Comparison of ENCODE assay signal across 28 mouse cellular contexts in the genomic region with DNA sequence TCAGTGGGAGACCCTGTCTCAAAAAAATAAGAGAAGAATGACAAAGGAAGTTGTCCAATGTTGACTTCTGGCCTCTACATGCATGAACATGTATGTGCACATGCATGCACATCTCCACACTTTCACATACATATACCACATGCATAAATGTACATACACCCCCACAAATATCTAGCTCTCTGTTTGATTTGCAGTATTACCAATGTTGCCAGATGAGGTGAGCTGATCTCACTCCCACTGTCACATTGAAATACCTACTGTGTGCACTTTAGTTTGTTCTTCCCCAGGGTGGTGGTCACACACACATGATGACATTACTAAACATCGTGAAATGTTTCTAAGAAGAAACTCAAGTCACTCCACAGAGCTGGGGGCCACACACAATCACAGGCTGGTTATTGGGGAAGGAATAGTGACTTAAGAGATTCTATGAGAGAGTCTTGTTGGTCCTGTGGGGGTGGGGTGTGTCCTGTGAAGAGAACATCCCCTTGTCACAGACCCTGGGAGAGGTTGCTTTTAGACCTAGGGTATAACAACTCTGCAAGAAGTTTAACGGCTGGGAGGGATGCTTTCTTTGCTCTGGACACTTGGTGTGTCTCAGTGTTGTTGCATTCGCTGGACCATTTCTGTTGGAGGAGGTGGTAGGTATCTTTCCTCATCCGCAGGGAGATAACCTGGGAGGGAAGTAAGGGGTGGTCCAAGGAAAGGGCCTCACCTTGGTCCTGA.
"Had no signal": no experiment of that assay in that cellular context is flagged by ENCODE, and none has a peak within 500 bp of the region (broad histone marks: within the 10 kb centered on the region; RNA-seq: fewer than 3 reads in every experiment).

No protein-coding gene starts in this region.

- H3K27me3 ChIP-seq: intestine, embryonic 15.5 days; limb, embryonic 12.5 days had no signal

- ATAC-seq: hindbrain, embryonic 16.5 days; inflammation-experienced regulatory T-cells, adult 6 months; intestine, embryonic 15.5 days; intestine, postnatal 0 days had no signal

- H3K4me3 ChIP-seq: heart, adult 2 months; heart, embryonic 13.5 days; heart, embryonic 15.5 days; hindbrain, embryonic 12.5 days; intestine, embryonic 15.5 days; kidney, embryonic 15.5 days; limb, embryonic 12.5 days; liver, embryonic 13.5 days had no signal

- H3K9ac ChIP-seq: heart, embryonic 13.5 days; heart, embryonic 15.5 days; hindbrain, embryonic 12.5 days; hindbrain, embryonic 14.5 days; intestine, embryonic 15.5 days; kidney, embryonic 15.5 days; limb, embryonic 12.5 days; liver, embryonic 13.5 days had no signal

- H3K4me2 ChIP-seq: heart, embryonic 11.5 days; heart, embryonic 13.5 days; heart, embryonic 15.5 days; hindbrain, embryonic 12.5 days; hindbrain, embryonic 14.5 days; intestine, embryonic 15.5 days; kidney, embryonic 15.5 days; limb, embryonic 12.5 days; liver, embryonic 11.5 days; liver, embryonic 13.5 days had no signal

- H3K27ac ChIP-seq: heart, adult 2 months; heart, embryonic 13.5 days; heart, embryonic 15.5 days; hindbrain, embryonic 12.5 days; hindbrain, embryonic 14.5 days; intestine, embryonic 15.5 days; kidney, embryonic 15.5 days; kidney, postnatal 0 days; limb, embryonic 12.5 days; liver, embryonic 13.5 days had no signal

- H3K9me3 ChIP-seq: heart, embryonic 13.5 days; heart, embryonic 15.5 days; hindbrain, embryonic 12.5 days; intestine, embryonic 15.5 days; kidney, embryonic 15.5 days; limb, embryonic 12.5 days; liver, embryonic 13.5 days had no signal

- H3K36me3 ChIP-seq: heart, embryonic 13.5 days; heart, embryonic 15.5 days; hindbrain, embryonic 12.5 days; intestine, embryonic 15.5 days; kidney, embryonic 15.5 days; limb, embryonic 12.5 days; liver, embryonic 13.5 days had no signal

- H3K4me1 ChIP-seq: heart, embryonic 13.5 days; heart, embryonic 15.5 days; intestine, embryonic 15.5 days; kidney, embryonic 15.5 days; liver, embryonic 13.5 days had no signal

- DNase-seq: gastrocnemius, postnatal 14 days; gastrocnemius, postnatal 36 days; heart, adult 11 months; heart, adult 2 months; heart, postnatal 14 days; heart, postnatal 36 days; kidney, adult 18-20 months; kidney, adult 9 months; kidney, postnatal 14 days; kidney, postnatal 36 days; layer of hippocampus, adult 9-11 months; layer of hippocampus, postnatal 36 days; left cerebral cortex, postnatal 4 days; liver; liver, embryonic 13.5 days had no signal
